In the genomic region with DNA sequence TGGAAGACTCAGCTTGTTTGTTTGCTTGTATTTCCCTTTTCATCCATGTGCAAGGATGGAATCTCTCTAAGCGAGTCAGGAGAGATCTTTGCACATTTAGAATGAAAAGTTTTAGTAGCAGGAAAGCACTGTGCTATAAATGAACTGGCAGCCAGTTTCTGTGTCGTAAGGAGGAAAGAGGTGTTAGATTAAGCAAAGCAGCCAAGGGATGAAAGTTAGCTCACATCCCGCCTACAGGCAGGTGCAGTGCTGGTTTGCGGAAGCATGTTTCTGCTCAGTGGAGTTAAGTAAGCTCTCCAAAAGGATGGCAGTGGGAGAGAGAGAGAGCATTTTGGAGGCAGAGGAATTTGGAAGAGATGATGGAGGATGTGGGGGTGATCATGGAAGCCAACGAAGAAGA, we compare ENCODE assay signal across 19 mouse cellular contexts.
A peak's percentile ranks its signal among the peaks of the same experiment; 100 is the strongest.
DNase-seq lines count a peak whose midpoint lies in the region; ATAC-seq and TF ChIP-seq lines count a peak whose summit lies in the region.
"Had no signal": no experiment of that assay in that cellular context is flagged by ENCODE, and none has a peak within 500 bp of the region (broad histone marks: within the 10 kb centered on the region; RNA-seq: fewer than 3 reads in every experiment).

No protein-coding gene starts in this region.

- no peak for TF ChIP-seq CTCF in forebrain, postnatal 0 days (IDR thresholded peaks at IDR 0.05; ENCODE audit: low read depth)
- no peak for TF ChIP-seq CTCF in E14TG2a.4 (conservative IDR thresholded peaks at IDR 0.05; ENCODE audit: low read length)
- TF ChIP-seq CTCF in lung, adult 2 months (IDR thresholded peaks at IDR 0.05; ENCODE audit: insufficient read depth, low read length) = no peak

- peak overlapping the region; percentile 24; the same call in 1 of the 2 replicates for H3K4me2 ChIP-seq in forebrain, embryonic 13.5 days
- no peak overlapping the region for H3K4me2 ChIP-seq in forebrain, postnatal 0 days (ENCODE audit: low read depth)
- H3K4me2 ChIP-seq in midbrain, embryonic 13.5 days (replicated peaks) = no peak overlapping the region
- H3K4me2 ChIP-seq: hindbrain, embryonic 14.5 days; limb, embryonic 15.5 days had no signal

- H3K4me1 ChIP-seq in forebrain, embryonic 13.5 days = peaks cover 31% of the 10 kb centered on the region
- peaks cover 10% of the 10 kb centered on the region for H3K4me1 ChIP-seq in forebrain, postnatal 0 days (ENCODE audit: insufficient read depth)
- H3K4me1 ChIP-seq in E14TG2a.4 (replicated peaks; ENCODE audit: low read depth, low read length) = peaks cover 39% of the 10 kb centered on the region
- H3K4me1 ChIP-seq in midbrain, embryonic 13.5 days (replicated peaks) = peaks cover 23% of the 10 kb centered on the region
- no peaks in the 10 kb centered on the region for H3K4me1 ChIP-seq in lung, adult 2 months (ENCODE audit: control insufficient read depth, insufficient read depth, low read length)

- H3K9me3 ChIP-seq in forebrain, embryonic 13.5 days (replicated peaks) = no peaks in the 10 kb centered on the region
- H3K9me3 ChIP-seq in forebrain, postnatal 0 days (ENCODE audit: low read length) = no peaks in the 10 kb centered on the region
- no peaks in the 10 kb centered on the region for H3K9me3 ChIP-seq in E14TG2a.4 (ENCODE audit: low read length)
- H3K9me3 ChIP-seq in midbrain, embryonic 13.5 days = no peaks in the 10 kb centered on the region
- H3K9me3 ChIP-seq: embryonic facial prominence, embryonic 10.5 days; limb, embryonic 15.5 days had no signal

- 0 out of 2 replicates have a peak overlapping the region, but pooled peaks have one; percentile 6 for H3K27ac ChIP-seq in forebrain, embryonic 13.5 days
- no peak overlapping the region for H3K27ac ChIP-seq in forebrain, postnatal 0 days (ENCODE audit: low read depth, low read length)
- peak overlapping the region; percentile 57 for H3K27ac ChIP-seq in midbrain, embryonic 13.5 days
- H3K27ac ChIP-seq: embryonic facial prominence, embryonic 10.5 days; hindbrain, embryonic 14.5 days; layer of hippocampus, adult 2 months; limb, embryonic 15.5 days had no signal

- no peak overlapping the region for H3K9ac ChIP-seq in forebrain, embryonic 13.5 days
- no peak overlapping the region for H3K9ac ChIP-seq in forebrain, postnatal 0 days
- no peak overlapping the region for H3K9ac ChIP-seq in midbrain, embryonic 13.5 days (replicated peaks)
- H3K9ac ChIP-seq: hindbrain, embryonic 14.5 days; limb, embryonic 15.5 days had no signal

- 70% methylated on average over 5 of the region's 5 CpGs for WGBS in forebrain, embryonic 13.5 days
- WGBS in forebrain, postnatal 0 days = 58% methylated on average over 5 of the region's 5 CpGs
- 84% methylated on average over 5 of the region's 5 CpGs for WGBS in midbrain, embryonic 13.5 days
- 92% methylated on average over 5 of the region's 5 CpGs for WGBS in lung, adult 2 months

- H3K27me3 ChIP-seq in forebrain, embryonic 13.5 days = no peaks in the 10 kb centered on the region
- H3K27me3 ChIP-seq in forebrain, postnatal 0 days (ENCODE audit: insufficient read depth, low read length) = no peaks in the 10 kb centered on the region
- no peaks in the 10 kb centered on the region for H3K27me3 ChIP-seq in E14TG2a.4 (ENCODE audit: insufficient read depth, low read length)
- H3K27me3 ChIP-seq in midbrain, embryonic 13.5 days = no peaks in the 10 kb centered on the region
- H3K27me3 ChIP-seq: limb, embryonic 15.5 days had no signal

- DNase-seq in forebrain, postnatal 0 days = no peak
- peak; percentile 63 to 83 for DNase-seq in frontal cortex, postnatal 36 days (ENCODE audit: low spot score in 2 of 2)
- DNase-seq in lung, adult 2 months = no peak
- DNase-seq in kidney, adult 9 months = no peak
- no peak for DNase-seq in layer of hippocampus, postnatal 25 days (ENCODE audit: extremely low spot score in 1 of 2, low spot score in 1 of 2)
- DNase-seq: adrenal gland, adult 8-10 months; cerebellum, adult 9-11 months; kidney, adult 8-10 months; lung, adult 18-20 months; spleen, adult 18-20 months; thymus, postnatal 4 days had no signal

- ATAC-seq in forebrain, embryonic 13.5 days = no peak
- no peak for ATAC-seq in forebrain, postnatal 0 days
- no peak for ATAC-seq in midbrain, embryonic 13.5 days

- TF ChIP-seq POLR2A in lung, adult 2 months (IDR thresholded peaks at IDR 0.05; ENCODE audit: borderline replicate concordance, extremely low read depth, low read depth, low read length) = no peak

- H3K36me3 ChIP-seq in forebrain, embryonic 13.5 days (ENCODE audit: poor library complexity, severe bottlenecking) = no peaks in the 10 kb centered on the region
- H3K36me3 ChIP-seq in forebrain, postnatal 0 days (ENCODE audit: insufficient read depth) = no peaks in the 10 kb centered on the region
- H3K36me3 ChIP-seq in E14TG2a.4 (ENCODE audit: insufficient read depth, low read length) = no peaks in the 10 kb centered on the region
- no peaks in the 10 kb centered on the region for H3K36me3 ChIP-seq in midbrain, embryonic 13.5 days
- H3K36me3 ChIP-seq: embryonic facial prominence, embryonic 10.5 days; limb, embryonic 15.5 days had no signal

- H3K4me3 ChIP-seq in forebrain, embryonic 13.5 days = no peak overlapping the region
- no peak overlapping the region for H3K4me3 ChIP-seq in forebrain, postnatal 0 days (ENCODE audit: low read depth, low read length)
- H3K4me3 ChIP-seq in E14TG2a.4 (replicated peaks; ENCODE audit: low read length) = peak overlapping the region; percentile 29; the same call in 1 of the 2 replicates
- H3K4me3 ChIP-seq in midbrain, embryonic 13.5 days (replicated peaks) = no peak overlapping the region
- H3K4me3 ChIP-seq in lung, adult 2 months (replicated peaks; ENCODE audit: extremely low read depth, low read depth, low read length) = no peak overlapping the region
- H3K4me3 ChIP-seq: embryonic facial prominence, embryonic 10.5 days; layer of hippocampus, adult 2 months; limb, embryonic 15.5 days; myocyte had no signal

Comparison
In these comparisons a context has a peak if more than half of its experiments do, and no peak if none do; other contexts are left out.
1. DNase-seq: peak in frontal cortex, postnatal 36 days (2 of 2); none in forebrain, postnatal 0 days (single experiment), lung, adult 2 months (single experiment), kidney, adult 9 months (single experiment) and layer of hippocampus, postnatal 25 days (0 of 2).